Mouse (Mus musculus): ENCODE results near the gene Pigr.

Gene Pigr

DNA sequence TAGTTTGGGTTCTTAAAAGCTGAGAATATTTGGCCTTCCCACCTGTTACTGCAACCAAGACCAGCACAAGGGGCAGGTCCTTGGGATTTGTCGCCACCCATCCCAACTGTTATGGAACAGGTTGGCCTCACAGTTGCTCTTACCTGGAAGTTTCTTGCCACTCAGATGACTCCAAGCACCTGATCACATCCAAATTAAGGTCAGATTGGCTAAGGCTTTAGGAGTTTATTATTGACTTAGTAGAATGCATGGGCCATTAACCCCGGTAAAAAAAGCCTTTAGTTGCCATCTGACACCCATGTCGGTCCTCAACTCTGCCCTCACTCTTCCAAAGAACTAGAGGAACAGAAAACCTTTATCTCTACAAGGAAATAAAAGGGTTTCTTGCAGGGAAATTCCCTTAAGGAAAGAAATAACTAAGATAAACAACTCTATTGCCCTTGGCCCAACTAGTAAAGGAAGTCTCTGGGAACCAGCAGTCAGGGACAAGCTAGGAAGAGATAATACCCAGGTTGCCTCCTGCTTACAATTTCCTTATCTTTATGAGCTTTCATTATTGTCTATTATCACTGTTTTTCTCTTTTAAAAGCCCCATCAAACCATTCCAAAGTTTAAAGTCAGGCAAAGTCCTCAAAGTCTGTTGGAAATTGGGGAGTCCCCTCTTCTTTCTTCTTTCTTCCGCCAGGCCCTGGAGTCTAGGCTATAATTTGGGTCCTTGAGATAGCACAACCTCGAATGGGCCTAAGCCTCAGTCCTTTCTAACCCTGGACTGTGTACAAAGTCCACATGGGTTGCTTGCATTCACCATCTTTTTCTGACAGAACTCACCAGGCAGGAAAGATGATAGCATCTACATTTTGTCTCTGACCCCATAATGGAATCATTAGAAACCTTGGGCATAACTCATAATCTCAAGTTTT is 6.0 kb downstream of the Pigr start:
- DNase-seq = no peak

DNA sequence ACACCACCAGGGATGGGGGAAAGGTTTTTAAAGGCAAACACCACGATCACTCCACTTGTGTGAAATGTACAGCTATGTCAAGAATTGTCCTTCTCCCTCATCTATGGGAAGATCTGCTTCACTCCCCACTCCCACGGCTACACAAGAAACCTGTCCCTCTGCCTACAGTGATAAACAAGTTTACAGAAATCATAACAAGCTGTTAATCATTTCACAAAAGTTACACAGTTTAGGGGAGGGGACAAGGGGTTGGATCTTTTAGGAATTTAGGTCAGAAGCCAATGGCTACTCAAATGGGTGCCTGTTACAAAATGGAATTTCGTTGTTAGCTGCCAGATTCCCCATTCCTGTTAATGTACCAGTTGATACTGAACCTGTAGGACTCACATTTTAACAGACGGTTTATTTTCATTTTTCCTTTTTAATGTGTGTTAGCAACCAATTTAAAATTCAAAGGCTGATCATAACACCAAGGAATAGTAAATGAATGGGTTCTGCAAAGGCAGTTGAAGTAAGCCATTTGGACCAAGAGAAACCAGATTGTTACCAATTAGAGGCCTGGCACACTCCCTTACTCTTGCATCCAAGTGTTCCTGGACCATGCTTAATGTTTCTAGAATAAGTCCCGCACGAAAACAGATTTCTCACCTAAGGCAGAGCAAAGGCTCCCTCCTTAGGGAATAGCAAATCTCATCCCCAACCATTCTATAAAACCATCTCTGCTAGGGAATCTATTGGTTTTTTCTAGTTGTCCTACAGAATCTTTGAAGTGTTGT is 8.9 kb downstream of the Pigr start:
- DNase-seq = no peak

DNA sequence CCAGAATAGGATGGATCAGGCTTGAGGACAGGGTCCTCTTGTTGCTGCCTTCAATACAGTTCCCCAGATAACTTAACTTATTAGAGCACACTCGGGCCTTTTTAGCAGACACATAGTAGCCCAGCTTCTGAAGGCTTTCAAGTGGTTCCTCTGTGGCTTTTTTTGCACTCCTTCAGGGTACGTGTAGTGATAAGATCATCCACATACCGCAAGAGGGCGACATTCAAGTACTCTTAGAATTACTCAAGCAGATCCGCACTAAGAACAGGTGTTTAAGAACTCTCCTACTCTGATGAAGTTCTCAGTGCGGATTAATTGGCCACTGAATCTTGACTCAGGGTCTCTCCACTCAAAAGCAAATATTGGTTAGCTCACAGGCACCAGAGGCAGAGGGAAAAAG is 11.8 kb downstream of the Pigr start:
- peak; percentile 37 for DNase-seq

DNA sequence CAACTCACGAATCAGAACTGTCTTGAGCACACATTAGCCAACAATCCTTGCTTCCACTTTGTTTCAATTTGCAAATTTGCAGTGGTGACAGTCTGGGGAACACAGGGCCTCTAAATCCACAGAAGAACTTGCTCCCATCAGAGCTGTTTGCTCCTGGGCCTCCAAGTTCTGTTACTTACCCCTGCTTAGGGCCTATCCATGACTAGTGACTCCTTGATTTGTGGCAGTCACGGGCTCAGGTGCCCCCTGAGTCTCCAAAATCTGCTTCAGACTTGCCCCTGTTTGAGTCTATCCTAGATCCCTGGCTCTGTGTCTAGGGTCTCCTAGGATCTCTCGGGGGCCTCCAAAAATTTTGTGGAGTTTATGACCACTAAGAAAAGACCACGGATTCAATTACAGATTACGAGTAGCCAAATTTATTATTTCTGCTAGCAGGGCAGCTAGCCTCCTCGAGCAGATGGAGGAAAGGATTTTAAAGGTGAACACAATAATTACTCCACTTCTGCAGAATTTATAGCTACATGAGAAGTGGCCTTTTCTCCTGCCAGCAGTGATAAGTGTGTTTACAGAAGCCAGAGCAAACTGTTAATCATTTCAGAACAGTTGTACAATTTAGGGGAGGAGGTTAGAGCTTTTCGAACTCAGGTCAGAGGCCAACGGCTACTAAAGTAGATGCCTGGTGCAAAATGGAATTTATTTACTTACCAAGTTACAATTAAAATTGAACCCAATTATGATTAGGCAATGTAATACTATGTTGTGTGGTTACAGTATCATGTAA is 14.3 kb downstream of the Pigr start:
- peak; percentile 68 for DNase-seq

DNA sequence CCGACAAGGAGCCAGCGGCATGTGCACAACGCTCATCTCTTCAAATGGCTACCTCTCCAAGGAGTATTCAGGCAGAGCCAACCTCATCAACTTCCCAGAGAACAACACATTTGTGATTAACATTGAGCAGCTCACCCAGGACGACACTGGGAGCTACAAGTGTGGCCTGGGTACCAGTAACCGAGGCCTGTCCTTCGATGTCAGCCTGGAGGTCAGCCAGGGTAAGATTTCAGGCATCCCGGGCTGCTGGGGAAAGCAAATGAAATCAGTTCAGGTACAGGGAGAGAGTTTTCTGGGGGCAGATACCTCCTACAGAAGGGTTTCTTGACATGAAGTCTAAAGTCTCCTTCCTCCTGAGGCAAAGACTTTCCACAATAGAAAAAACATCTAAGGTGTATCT is 15.1 kb downstream of the Pigr start:
- peak; percentile 51 for DNase-seq

DNA sequence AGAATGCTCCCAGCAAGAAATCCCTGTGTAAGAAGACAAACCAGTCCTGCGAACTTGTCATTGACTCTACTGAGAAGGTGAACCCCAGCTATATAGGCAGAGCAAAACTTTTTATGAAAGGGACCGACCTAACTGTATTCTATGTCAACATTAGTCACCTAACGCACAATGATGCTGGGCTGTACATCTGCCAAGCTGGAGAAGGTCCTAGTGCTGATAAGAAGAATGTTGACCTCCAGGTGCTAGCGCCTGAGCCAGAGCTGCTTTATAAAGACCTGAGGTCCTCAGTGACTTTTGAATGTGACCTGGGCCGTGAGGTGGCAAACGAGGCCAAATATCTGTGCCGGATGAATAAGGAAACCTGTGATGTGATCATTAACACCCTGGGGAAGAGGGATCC is 18.0 kb downstream of the Pigr start:
- DNase-seq = peak; percentile 68

DNA sequence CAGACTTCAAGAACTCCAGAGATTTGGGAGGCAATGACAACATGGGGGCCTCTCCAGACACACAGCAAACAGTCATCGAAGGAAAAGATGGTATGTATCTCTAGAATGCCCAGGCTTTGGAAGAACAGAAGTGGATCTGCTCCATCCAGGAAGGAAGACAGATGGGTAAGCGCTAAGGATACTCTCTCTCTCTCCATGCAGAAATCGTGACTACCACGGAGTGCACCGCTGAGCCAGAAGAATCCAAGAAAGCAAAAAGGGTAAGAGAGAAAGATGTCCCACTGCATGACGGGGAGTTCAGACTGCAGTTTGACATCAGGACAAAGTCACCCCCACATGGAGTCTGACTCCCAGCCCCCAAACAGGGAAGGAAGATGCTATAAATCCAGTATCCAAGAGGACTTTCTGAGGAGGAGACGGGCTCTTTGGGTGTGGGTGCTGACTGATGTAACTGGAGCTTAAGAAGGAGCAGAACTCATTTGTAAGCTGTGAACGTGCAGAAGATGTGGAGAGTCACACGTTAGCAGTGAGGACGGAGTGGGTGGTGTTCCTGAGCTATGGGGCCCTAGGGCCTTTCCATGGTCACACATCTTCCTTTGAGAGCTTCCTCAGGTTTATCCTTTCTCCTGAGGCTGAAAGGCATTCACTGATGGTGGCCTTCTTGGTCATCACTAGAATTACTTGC is 23.2 kb downstream of the Pigr start:
- DNase-seq = no peak

DNA sequence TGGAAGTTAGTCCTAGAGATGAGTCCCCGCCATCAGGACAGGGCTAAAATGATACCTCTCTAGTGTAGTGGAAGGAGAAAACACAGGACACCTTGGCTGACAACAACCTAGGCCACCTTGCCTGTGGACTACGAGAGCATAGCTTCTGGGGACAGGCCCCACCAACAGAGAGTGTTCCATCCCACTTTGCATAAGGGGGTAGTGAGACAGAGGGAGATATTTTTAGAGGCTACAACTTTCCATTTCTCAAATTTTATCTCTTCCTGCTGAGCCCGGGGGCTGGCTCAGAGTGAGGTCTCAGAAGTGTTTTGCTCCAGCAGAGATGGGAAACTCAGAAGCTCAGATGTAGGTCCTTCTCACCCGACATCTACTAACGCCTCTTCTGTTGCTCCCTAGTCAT is 23.9 kb downstream of the Pigr start:
- DNase-seq = peak; percentile 83

DNA sequence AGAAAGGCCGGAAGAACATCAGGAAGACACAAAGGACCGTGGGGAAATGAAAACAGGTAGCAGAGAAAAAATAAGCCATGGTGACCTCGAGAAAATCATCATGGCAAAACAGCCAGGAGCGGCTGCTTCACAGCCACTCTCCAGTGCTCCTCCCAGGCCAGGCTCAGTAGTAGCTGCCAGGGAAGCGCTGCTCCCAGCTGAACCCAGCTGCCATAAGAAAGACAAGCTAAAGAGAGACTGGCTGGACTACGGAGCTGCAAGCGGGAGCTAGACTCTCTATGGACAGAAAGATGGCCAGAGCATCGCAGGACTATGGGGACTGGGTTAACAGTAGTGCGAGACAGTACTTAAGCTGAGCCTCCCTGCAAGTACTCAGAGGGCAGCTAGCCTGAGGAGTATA is 28.3 kb downstream of the Pigr start:
- DNase-seq = no peak

DNA sequence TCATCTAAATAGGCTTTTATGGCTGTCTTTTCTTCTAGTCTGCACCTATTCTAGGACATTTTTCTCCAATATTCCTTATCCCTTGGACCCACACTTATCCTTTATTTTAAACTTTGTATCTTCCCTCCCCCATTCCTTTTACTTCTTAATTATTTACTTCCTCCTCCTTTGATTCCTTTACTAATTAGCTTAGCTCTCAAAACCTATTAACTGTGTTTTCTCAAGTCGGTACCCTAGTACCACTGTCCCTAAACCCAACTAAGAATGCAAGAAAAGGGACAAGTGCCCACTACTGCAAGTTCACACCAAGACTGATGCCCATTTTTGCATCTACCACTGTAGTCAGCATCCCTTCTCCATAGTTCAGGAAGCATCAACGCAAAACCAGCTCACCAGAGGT is 29.2 kb downstream of the Pigr start:
- DNase-seq = no peak

DNA sequence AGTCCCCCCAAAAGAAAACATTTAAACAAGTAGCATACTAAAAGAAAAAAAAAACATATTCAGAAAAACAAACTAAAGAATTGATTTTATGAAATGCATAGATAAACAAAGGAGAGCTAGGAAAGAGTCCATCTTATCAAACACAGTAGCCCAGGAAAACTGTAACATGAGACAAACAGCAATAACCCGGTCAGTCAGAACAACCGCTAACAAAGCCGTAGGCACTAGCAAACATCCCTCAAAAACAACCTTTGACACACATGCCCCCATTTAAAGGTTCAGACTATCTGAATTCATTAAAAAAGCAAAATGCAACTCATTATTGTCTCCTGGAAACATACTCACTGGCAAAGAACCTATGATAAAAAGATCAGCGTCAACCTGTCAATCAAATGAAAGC is 31.0 kb downstream of the Pigr start:
- DNase-seq = no peak

DNA sequence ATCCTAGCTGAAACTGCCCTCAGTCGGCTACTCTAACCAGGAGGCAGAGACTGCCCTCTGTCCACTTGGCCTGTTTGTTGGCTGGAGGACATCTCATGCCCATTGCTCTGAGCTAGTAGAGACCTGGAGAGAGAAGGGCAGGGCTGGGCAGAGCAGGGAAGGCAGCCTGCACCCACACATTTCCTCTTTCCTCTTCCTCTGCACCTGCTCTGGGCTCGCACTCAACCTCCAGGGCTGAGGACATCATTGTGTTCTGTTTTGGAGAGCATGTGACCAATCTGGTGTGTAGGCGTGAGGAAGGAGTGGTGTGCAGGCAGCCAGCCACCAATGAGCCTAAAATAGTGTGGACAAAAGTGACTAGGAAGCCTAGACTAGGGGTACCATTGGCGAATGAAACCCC is 37.8 kb downstream of the Pigr start:
- DNase-seq = peak; percentile 91

DNA sequence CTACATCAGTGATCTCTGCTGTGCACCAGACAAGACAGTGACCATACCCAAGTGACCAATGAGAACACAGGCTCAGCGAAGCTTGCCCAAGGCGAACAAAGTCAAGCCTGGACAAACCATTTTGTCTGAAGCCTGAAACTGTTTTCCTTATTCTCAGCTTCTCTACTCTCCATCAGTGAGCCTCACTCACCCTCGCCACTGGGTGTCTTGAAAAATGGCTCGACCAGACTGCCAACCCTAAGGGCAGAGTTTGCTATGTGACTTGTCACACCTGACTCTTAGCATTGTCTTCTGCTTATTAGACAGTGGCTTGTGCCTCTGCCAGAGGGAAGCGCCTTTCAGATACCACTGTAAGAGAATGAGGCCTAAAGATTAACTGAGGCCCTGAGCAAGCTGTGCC is 38.3 kb downstream of the Pigr start:
- DNase-seq = no peak

DNA sequence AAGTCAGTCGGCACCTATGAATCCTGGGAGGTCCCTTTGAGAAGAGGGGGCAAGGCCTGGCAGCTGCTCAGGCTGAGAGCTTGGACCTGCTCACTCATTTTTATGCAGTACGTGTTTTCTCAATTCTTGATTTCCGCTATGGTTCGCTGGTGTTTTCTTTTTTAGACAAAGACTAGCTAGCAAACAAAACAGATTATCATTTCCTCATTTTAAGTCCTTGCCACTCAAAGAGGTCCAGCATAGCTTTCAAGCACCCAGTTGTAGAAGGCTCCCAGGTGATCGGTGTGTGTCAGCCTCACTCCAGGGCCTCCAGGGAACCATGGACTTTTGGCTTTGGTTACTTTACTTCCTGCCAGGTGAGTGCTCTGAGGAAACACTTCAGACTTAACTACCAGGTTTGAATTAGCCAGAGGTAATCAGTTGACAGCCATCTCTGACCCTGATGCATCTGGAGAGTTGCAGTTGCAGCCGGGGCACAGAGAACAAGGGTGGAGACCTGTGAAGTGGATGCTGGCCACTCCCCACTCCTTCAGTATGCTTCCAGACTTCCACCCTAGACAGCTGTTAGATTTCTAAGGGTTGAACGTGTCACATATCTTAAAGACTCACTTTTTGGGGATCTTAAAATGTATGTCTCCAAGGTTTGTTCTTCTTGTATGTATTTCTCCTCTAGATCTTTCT is 39.2 kb downstream of the Pigr start, which contains the start of gene Fcmr:
Gene Fcmr, plus strand, starts transcription at position 129 of the 681 bp plus-strand sequence.
- no peak for DNase-seq

DNA sequence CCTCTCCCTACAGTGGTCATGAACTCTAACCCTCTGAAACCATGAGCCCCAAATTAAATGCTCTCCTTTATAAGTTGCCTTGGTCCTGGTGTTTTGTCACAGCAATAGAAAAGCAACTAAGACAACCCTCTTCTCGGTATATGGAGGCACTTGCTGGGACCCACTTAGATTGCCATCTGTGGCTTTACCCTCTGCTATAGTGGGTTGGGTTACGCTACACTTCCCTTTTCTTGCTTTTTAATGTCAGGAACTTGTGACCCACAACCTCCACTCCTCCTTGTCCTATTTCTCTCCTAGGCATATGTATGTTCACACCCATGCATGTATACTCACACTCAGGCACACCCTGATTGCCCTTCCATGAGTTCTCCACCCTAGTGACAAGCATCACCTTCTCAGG is 46.4 kb downstream of the Pigr start:
- DNase-seq = peak; percentile 42

DNA sequence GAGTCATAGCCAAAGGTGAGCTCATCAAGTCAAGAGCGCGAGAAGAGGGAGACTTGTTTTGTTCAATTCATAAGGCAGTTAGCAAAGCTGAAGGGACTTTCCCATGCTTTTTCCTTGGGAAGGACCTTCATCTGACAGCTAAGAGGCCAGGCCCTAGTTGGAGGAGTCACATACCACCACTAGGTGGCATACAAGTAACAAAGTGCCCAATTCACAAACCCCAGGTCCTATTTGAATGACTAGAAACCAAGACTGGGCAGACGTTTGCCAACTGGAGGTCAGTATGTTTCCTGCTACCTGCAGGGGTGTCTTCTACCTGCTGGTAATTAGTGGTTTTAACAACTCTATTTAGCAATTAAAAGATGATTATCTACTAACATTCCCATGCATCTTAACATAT is 48.7 kb downstream of the Pigr start:
- peak; percentile 88 for DNase-seq

DNA sequence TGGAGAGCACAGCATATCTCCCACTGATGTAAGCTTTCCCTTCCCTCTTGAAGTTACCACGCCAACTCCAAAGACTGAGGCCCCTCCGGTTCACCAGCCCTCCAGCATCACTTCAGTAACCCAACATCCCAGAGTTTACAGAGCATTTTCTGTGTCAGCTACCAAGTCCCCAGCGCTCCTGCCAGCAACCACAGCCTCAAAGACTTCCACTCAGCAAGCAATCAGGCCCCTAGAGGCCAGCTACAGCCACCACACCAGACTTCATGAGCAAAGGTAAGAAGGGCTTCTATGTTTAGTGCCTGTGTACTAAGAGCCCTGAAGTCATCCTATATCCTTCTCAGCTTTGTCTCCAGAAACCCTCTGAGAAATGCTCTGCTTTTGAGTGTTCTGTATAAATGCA is 49.4 kb downstream of the Pigr start:
- peak; percentile 60 for DNase-seq

DNA sequence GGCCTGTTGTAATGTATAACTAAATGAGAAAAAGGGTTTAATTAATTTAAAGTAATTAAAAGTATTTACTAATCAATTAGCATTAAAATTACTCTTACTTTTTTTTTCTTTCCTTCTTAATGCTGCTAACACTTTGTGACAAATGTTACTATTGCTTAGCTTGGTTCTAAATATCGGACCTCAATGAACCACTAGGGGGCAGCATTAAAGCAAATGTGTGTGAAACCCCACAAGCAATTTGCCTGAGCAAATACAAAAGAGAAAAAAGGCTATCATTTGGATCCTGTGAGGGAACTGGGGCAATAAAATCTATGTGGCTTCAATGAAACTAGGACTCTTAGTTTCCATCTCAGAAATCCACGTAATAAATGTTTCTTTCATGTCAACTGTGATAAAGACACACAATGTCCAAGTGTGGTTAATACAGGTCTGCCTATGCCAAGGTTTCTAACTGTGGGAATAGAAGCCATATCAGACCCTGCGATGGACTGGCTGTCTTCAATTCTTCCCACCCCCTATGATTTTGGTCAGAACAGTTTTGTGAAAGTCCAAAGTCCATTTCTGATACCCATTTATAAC is 50.5 kb downstream of the Pigr start:
- peak; percentile 72 for DNase-seq

DNA sequence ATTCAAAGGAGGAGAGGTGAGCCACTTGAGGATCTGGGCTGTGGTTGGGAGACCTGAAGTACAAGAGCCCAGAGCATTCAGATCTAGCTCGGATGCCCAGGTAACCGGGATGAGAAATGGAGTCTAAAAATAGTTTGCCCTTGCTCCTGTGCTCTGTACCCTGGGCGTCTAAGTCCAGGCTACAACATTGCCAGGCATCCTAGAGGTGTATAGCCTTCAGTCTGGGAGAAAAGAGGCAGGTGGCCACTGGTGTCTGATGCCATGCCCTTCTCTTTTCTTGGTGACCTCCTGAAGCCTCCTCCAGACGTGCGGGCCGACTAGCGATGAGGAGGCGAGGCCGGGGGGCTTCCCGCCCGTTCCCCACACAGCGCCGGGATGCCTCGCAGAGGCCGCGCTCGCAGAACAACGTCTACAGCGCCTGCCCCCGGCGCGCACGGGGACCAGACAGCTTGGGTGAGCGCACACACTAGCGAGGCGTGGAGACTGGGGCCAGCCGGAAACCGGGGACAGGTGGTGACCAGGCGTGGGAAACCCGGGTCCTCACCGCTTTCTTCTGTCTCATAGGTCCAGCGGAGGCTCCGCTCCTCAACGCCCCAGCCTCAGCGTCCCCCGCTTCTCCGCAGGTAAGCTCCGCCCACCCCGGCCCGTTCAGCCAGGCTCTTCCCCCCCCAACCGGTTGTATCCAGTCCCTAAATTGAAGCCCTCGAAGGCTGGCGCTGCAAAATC is 51.6 kb downstream of the Pigr start:
- peak; percentile 76 for DNase-seq

DNA sequence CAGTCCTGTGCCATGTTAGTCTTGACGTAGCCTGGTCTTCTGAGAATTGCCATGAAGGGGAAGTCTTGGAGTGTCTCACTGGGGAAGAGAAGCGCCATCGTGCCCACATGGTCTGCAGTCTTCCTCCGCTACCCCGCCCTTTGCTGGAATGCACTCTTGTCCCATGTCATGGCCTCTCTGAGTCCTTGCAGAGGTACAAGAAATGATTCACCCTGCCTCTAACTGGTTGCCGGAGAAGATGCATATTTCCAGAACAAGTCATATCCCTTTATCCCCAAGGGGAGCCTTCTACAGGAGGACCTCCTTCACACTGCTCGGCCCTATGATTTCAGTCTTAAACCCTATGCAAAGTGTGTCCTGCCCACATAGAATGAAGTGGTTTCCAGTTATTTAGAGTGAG is 53.4 kb downstream of the Pigr start:
- DNase-seq = peak; percentile 87

DNA sequence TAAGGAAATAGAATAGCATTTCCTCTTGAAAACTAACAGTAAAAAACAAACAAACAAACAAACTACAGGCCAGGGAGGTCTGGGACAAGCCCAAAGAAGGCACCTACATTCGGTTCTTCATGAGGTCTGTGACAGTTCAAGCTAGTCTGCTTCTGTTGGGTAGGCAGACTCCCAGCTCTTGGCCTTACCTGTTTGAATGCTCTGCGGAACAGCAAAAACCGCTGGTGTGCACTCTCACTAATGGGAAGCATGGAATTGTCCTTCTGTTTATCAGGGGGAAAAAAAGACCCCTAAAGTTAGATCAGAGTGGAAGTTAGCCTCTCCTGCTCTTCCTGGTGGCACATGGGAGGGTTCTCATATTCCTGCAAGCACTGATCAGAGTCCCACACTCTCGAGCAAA is 56.7 kb downstream of the Pigr start:
- DNase-seq = peak; percentile 51
